Mouse (Mus musculus) midbrain, embryonic 14.5 days (tissue): ENCODE data around the gene Havcr2. TPM values are rescaled to one million over a fixed set of nuclear protein-coding genes. Genes with fewer than 3 reads are reported as not detected.
"Not testable (repeated sequence)": the region's sequence is repeated elsewhere in the genome, so short reads cannot be mapped to it uniquely, and the experiment has no call there.

Experiments
- ATAC-seq: fragments of 200-750 bp; cut with Nextera tagmentation; 2 replicates; pipeline ENCODE4 v1.8.0; 2017; ENCODE audit warnings: moderate number of reproducible peaks, moderate library complexity; ENCODE audit not compliant: low FRiP score, low TSS enrichment
- DNase-seq: peaks from one replicate; pipeline ENCODE4 v3.0.0-alpha.2; 2015
- H3K27ac ChIP-seq: fragments of 300-500 bp; sonication (generic); replicated peaks from 2 replicates; pipeline ENCODE4 v1.5.1; 2014; ENCODE audit warnings: mild to moderate bottlenecking, low read depth, low read length, moderate library complexity
- H3K27me3 ChIP-seq: fragments of 300-500 bp; sonication (generic); 2 replicates; pipeline ENCODE4 v1.6.1; 2014; ENCODE audit warnings: low read length, control low read depth, mixed read lengths; ENCODE audit not compliant: control insufficient read depth, insufficient read depth
- H3K36me3 ChIP-seq: fragments of 300-500 bp; sonication (generic); 2 replicates; pipeline ENCODE4 v1.6.1; 2014; ENCODE audit warnings: low read length, control low read depth; ENCODE audit not compliant: control insufficient read depth, insufficient read depth
- H3K4me1 ChIP-seq: fragments of 300-500 bp; sonication (generic); 2 replicates; pipeline ENCODE4 v1.6.1; 2014; ENCODE audit warnings: mild to moderate bottlenecking, antibody characterized with exemption, low read length, control low read depth; ENCODE audit not compliant: control insufficient read depth, insufficient read depth
- H3K4me2 ChIP-seq: fragments of 300-500 bp; sonication (generic); 2 replicates; pipeline ENCODE4 v1.6.1; 2014; ENCODE audit warnings: mild to moderate bottlenecking, low read length, moderate library complexity
- H3K4me3 ChIP-seq: fragments of 300-500 bp; sonication (generic); replicated peaks from 2 replicates; pipeline ENCODE4 v1.5.1; 2014; ENCODE audit warnings: low read depth, low read length
- H3K9ac ChIP-seq: fragments of 300-500 bp; sonication (generic); replicated peaks from 2 replicates; pipeline ENCODE4 v1.6.1; 2014; ENCODE audit warnings: mild to moderate bottlenecking, low read length, moderate library complexity
- H3K9me3 ChIP-seq: fragments of 300-500 bp; sonication (generic); 2 replicates; pipeline ENCODE4 v1.6.1; 2016; ENCODE audit warnings: low read length, control low read depth, mixed read lengths; ENCODE audit not compliant: control insufficient read depth
- WGBS: fragments of 180-500 bp; shearing (Covaris S2); extraction: QIAGEN DNeasy Blood & Tissue Kit; methylation state at CpG from one replicate; pipeline ENCODE4 v1.1.7; 2014; 5-methylcytosine and 5-hydroxymethylcytosine counted together
- polyA plus RNA-seq: library from polyadenylated mRNA; unstranded; fragments of >200 nt; fragmentation: Nextera tagmentation; extraction: Ambion mirVana; gene quantifications from 2 replicates; pipeline ENCODE4 v1.2.1, GENCODE M21; 2014

Gene Havcr2
- polyA plus RNA-seq, result 0.18 TPM in 1 of 2 replicates, not detected in the other

DNA sequence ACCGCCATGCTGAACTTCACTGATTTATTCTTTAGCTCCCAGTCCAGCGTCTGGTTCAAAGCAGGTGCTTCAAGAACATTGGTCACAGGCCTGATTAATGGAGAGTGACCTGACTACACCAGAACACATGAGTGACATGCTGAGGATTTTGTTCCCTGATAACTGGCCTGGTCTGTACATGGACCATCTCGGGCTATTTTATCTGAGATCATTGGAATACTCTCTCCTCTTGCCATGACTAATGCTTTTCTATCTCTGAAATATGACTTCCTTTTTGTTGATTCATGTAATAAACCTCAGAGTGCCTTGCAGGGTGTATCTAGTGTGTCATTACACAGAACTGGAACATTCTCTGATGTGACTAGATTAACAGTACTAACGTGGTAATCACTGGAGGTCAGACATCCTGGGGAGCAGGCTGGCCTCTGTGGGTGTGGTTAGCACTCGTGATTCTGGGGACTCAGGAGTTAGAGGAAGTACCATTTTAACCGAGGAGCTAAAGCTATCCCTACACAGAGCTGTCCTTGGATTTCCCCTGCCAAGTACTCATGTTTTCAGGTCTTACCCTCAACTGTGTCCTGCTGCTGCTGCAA lies at the start of gene Havcr2:
Havcr2 (plus strand) TSS at position 483 of the 593 bp plus-strand sequence.
- no peaks in the 10 kb centered on the region for H3K4me1 ChIP-seq
- no peak within 1 kb of the TSS for H3K4me3 ChIP-seq
- H3K27me3 ChIP-seq, result no peaks in the 10 kb centered on the region
- no peak within 1 kb of the TSS for H3K27ac ChIP-seq
- H3K9me3 ChIP-seq, result no peaks in the 10 kb centered on the region
- WGBS, result 82% methylated on average over 6 of the region's 6 CpGs
- H3K4me2 ChIP-seq, result no peak within 1 kb of the TSS
- no peaks in the 10 kb centered on the region for H3K36me3 ChIP-seq
- no peak for DNase-seq
- ATAC-seq, result no peak
- H3K9ac ChIP-seq, result no peak within 1 kb of the TSS

DNA sequence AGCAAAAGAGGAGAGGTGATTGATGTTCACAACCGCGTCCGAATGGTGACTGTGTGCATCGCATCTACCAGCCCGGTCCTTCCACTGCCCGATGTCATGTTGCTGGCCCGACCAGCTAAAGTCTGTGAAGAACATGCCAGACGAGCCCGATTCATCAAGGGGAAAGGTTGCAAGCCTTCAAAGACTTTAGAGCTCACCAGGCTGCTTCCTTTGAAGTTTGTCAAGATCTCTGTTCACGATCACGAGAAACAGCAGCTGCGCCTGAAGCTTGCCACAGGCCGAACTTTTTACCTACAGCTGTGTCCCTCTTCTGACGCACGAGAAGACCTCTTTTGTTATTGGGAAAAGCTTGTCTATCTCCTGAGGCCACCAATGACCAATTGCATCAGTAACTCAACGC lies 49.7 kb upstream of the Havcr2 start:
- Histone ChIP-seq H3K4me3 (no peak overlapping the region), H3K9ac (no peak overlapping the region), H3K27ac (no peak overlapping the region), H3K36me3 (no peaks in the 10 kb centered on the region), H3K4me2 (no peak overlapping the region), H3K27me3 (no peaks in the 10 kb centered on the region), H3K4me1 (no peaks in the 10 kb centered on the region), H3K9me3 (no peaks in the 10 kb centered on the region)
- no peak for ATAC-seq
- WGBS, result 84% methylated on average over 16 of the region's 16 CpGs
- no peak for DNase-seq

DNA sequence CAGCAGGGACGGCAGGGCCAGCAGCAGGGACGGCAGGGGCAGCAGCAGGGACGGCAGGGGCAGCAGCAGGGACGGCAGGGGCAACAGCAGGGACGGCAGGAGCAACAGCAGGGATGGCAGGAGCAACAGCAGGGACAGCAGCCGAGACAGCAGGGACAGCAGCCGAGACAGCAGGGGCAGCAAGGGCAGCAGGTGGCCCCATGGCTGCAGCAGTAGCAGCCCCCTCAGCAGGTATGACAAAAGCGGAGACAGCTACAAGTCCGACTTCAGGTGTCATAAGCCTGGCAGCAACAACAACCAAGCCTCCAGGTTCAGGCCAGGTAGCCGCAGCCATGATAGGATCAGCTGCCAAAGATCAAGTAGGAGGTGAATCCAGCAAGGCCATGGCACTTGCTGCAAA lies 48.0 kb upstream of the Havcr2 start:
- H3K9ac ChIP-seq, result no peak overlapping the region
- ATAC-seq, result no peak
- H3K4me2 ChIP-seq, result no peak overlapping the region
- no peak overlapping the region for H3K27ac ChIP-seq
- H3K36me3 ChIP-seq, result no peaks in the 10 kb centered on the region
- no peak overlapping the region for H3K4me3 ChIP-seq
- no peak for DNase-seq
- 35% methylated on average over 10 of the region's 10 CpGs for WGBS
- no peaks in the 10 kb centered on the region for H3K9me3 ChIP-seq
- H3K4me1 ChIP-seq, result no peaks in the 10 kb centered on the region
- H3K27me3 ChIP-seq, result no peaks in the 10 kb centered on the region

DNA sequence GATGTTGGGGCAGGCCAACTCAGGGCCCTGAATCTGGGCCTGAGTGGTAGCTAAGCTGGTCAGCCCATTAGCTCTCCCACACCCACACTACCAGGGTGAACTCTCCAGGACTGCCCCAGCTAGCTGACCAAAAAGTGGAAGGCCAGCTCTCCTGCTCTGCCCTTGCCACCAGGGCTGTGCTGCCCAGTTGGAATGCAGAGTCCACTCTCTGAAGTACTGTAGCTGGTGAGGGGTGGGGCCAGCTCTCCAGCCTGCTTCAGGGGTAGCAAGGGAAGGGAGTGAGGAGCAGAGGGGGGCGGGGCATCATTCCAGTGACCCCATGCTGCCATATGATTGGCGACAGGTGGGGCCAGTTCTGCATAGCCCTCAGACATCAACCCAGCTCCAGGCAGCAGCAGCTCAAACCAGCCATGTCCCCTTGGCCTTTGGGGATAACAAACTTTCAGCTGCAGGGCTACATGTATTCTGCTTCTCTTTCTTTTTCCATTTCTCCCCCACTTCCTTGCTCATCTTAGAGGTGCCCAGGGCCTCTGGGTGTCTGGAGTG lies 44.6 kb upstream of the Havcr2 start:
- H3K9ac ChIP-seq, result no peak overlapping the region
- H3K4me1 ChIP-seq, result no peaks in the 10 kb centered on the region
- DNase-seq (no peak), ATAC-seq (no peak)
- no peak overlapping the region for H3K4me3 ChIP-seq
- no peak overlapping the region for H3K4me2 ChIP-seq
- H3K36me3 ChIP-seq, result no peaks in the 10 kb centered on the region
- H3K27ac ChIP-seq, result no peak overlapping the region
- no peaks in the 10 kb centered on the region for H3K9me3 ChIP-seq
- H3K27me3 ChIP-seq, result no peaks in the 10 kb centered on the region
- WGBS, result 61% methylated on average over 2 of the region's 2 CpGs

DNA sequence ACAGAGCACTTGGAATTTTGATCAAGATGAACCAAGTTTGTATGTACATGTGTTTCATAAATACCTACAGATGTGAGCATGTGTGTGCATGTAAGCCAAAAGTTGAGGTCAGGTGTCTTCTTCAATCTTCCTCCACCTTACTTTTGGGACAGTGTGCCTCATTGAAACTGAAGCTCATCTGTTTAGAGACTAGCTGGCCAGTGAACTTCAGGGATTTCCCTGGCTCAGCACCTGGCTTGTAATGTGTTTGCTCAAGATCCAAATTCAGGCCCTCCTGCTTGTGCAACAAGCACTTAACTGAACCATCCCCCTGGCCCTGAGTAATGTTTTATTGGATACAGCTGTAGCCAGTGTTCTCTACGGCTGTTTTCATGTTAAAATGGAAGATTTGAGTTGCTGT lies 36.3 kb upstream of the Havcr2 start:
- Histone ChIP-seq H3K27ac (no peak overlapping the region), H3K4me2 (no peak overlapping the region), H3K36me3 (no peaks in the 10 kb centered on the region), H3K9ac (no peak overlapping the region), H3K4me1 (no peaks in the 10 kb centered on the region), H3K27me3 (no peaks in the 10 kb centered on the region), H3K9me3 (no peaks in the 10 kb centered on the region), H3K4me3 (no peak overlapping the region)
- DNase-seq (no peak), ATAC-seq (no peak)
- 83% methylated on average over 1 of the region's 1 CpGs for WGBS

DNA sequence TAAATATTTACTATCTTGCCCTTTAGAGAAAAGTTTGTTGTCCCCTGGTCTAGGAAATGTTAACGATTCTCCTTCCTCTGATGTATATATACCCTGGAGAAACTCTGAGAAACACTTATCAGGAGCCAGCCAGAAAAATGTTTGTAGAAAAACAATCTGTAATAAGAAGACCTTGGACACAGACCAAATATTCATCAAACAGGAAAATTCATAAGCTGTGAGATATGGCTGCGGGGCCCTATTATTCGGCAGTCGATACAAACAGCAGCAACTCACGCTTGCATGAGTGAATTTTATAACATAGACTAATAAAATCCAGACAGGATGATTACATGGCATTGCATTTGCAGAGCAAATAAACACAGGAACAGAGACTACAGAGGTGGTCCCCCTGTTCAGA lies 35.9 kb upstream of the Havcr2 start:
- 85% methylated on average over 5 of the region's 5 CpGs for WGBS
- Histone ChIP-seq H3K4me3 (no peak overlapping the region), H3K27ac (no peak overlapping the region), H3K4me1 (no peaks in the 10 kb centered on the region), H3K9ac (no peak overlapping the region), H3K36me3 (no peaks in the 10 kb centered on the region), H3K9me3 (no peaks in the 10 kb centered on the region), H3K27me3 (no peaks in the 10 kb centered on the region), H3K4me2 (no peak overlapping the region)
- no peak for DNase-seq
- ATAC-seq, result no peak

DNA sequence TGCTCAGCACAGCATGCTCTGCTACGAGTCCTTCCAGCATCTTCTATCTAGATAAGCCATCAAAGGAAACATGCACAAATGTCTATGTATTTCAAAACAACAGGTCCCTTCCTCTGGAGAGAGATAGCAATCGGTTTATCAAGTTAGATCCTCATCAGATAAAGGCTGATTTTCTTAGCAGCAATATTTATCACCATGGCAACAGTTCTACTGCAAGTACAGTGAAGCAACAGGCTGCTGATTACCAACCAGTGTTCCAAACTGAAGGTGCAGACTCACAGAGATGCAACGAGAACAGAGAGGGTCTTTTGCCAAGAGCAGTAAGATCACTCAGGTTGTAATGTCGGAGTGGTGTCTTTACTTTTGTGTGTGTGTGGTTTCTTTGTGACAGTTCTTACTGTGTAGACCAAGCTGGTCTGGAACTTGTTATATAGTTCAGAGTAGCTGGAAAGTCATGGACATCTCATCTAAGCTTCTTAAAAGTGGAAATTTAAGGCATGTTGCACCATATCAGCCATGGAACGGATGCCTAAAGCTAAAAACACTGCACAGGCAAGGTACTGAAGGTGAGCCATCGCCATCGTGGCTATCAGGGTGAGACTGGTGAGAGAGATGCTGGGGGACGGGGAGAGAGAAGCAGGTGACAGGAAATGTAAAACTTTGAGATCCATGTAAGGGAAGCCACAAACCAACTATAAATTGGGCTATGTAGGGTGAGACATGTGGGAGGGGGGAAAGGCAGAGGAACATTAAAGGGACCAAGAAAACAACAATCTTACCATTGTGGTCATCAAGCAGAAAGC lies 33.4 kb upstream of the Havcr2 start:
- Histone ChIP-seq H3K4me1 (no peaks in the 10 kb centered on the region), H3K36me3 (no peaks in the 10 kb centered on the region), H3K9ac (no peak overlapping the region), H3K27ac (no peak overlapping the region), H3K4me2 (no peak overlapping the region), H3K4me3 (no peak overlapping the region), H3K27me3 (no peaks in the 10 kb centered on the region), H3K9me3 (no peaks in the 10 kb centered on the region)
- no peak for DNase-seq
- no peak for ATAC-seq
- 87% methylated on average over 8 of the region's 8 CpGs for WGBS

DNA sequence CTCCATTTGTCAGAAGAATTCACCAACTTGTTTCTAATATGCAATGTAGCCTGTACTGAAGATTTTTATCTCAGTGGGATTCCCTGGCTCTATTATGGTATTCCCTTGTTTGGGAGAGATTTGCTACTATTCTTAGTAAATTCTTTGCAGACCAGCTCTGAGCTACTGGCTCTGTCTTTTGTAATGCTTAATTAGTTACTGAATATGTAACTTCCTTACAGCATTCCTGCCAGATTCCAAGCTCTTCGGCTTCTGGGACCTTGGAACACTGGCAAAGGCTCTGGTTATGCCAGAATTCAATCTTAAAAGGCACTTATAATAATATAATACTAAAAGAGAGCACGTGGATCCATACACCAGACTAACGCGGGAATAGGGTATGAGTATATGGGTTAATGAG lies 26.6 kb upstream of the Havcr2 start:
- not testable (repeated sequence) for H3K27ac ChIP-seq, H3K36me3 ChIP-seq, H3K4me2 ChIP-seq, H3K4me1 ChIP-seq, H3K4me3 ChIP-seq, ATAC-seq, DNase-seq, H3K27me3 ChIP-seq, H3K9me3 ChIP-seq, H3K9ac ChIP-seq
- 38% methylated on average over 4 of the region's 4 CpGs for WGBS

DNA sequence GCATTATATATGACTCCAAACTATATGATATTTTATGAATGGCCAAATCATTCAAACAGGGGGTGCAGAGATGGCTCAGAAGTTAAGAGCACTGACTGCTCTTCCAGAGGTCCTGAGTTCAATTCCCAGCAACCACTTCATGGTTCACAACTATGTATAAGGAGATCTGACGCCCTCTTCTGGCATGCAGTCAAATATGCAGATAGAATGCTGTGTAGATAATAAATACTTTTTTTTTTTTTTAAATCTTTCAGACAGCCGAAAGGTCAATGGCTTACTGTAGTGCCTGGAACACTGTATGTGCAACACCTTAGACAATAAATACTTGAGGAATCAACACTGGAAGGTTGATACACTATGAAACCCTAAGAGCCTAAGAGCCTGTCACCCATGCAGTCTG lies 24.6 kb upstream of the Havcr2 start:
- no peak overlapping the region for H3K9ac ChIP-seq
- DNase-seq, result no peak
- no peaks in the 10 kb centered on the region for H3K9me3 ChIP-seq
- no peak overlapping the region for H3K4me3 ChIP-seq
- no peak overlapping the region for H3K4me2 ChIP-seq
- no peaks in the 10 kb centered on the region for H3K27me3 ChIP-seq
- H3K36me3 ChIP-seq, result no peaks in the 10 kb centered on the region
- WGBS, result 88% methylated on average over 2 of the region's 2 CpGs
- no peak for ATAC-seq
- no peaks in the 10 kb centered on the region for H3K4me1 ChIP-seq
- no peak overlapping the region for H3K27ac ChIP-seq
